Mouse (Mus musculus) lung, postnatal 0 days (tissue): ENCODE measurements around the gene Bahcc1.

Source experiments
- CTCF ChIP-seq: IDR thresholded peaks from 2 replicates; pipeline ENCODE4 v1.5.1; 2016; ENCODE audit warnings: antibody characterized with exemption, mild to moderate bottlenecking
- EP300 ChIP-seq: IDR thresholded peaks from 2 replicates; pipeline ENCODE4 v1.6.1; 2016; ENCODE audit warnings: antibody characterized with exemption, mild to moderate bottlenecking, control low read depth

GRCm38 (mm10) chr11:120218176-120218856, 14.4 kb upstream of the Bahcc1 start:
- no peak for TF ChIP-seq CTCF
- TF ChIP-seq EP300: no peak
